Mouse (Mus musculus): Measurements from ENCODE around the gene Pkmyt1. TPM values are rescaled to one million over a fixed set of nuclear protein-coding genes. Genes with fewer than 3 reads are reported as not detected.

Pkmyt1 gene
- polyA plus RNA-seq, 1 experiment, result 46.9 TPM

GRCm38 (mm10) chr17:23742941-23743340, 16.8 kb downstream of the Pkmyt1 start:
- H3K4me1 ChIP-seq (ENCODE audit: control insufficient read depth), result peaks cover 44% of the 10 kb centered on the region
- no peak for TF ChIP-seq TAL1 (IDR thresholded peaks at IDR 0.05; ENCODE audit: low read length)
- no peak for TF ChIP-seq GATA1 (IDR thresholded peaks at IDR 0.05; ENCODE audit: low read length)

GRCm38 (mm10) chr17:23744076-23744475, 17.9 kb downstream of the Pkmyt1 start:
- peaks cover 21% of the 10 kb centered on the region; the same call in 1 of the 2 replicates for H3K9me3 ChIP-seq (ENCODE audit: control insufficient read depth, low read length)
- TF ChIP-seq TAL1 (IDR thresholded peaks at IDR 0.05; ENCODE audit: low read length) (no peak), GATA1 (IDR thresholded peaks at IDR 0.05; ENCODE audit: low read length) (no peak)
- peaks cover 97% of the 10 kb centered on the region for H3K27me3 ChIP-seq (ENCODE audit: control insufficient read depth)
- H3K4me3 ChIP-seq (replicated peaks), result no peak overlapping the region
- peaks cover 38% of the 10 kb centered on the region for H3K4me1 ChIP-seq (ENCODE audit: control insufficient read depth)
- no peaks in the 10 kb centered on the region for H3K36me3 ChIP-seq (ENCODE audit: control insufficient read depth)

More at GRCm38 (mm10) chr17:23742941-23743340, 16.8 kb downstream of the Pkmyt1 start:
- no peak overlapping the region for H3K4me3 ChIP-seq (replicated peaks)
- peaks cover 99% of the 10 kb centered on the region for H3K27me3 ChIP-seq (ENCODE audit: control insufficient read depth)
- H3K9me3 ChIP-seq (ENCODE audit: control insufficient read depth, low read length), result peaks cover 21% of the 10 kb centered on the region; the same call in 1 of the 2 replicates
- peaks cover 2% of the 10 kb centered on the region; the same call in 1 of the 2 replicates for H3K36me3 ChIP-seq (ENCODE audit: control insufficient read depth)

- Histone ChIP-seq H3K4me1 (ENCODE audit: control insufficient read depth) (peaks cover 38% of the 10 kb centered on the region), H3K4me3 (replicated peaks) (no peak overlapping the region), H3K27me3 (ENCODE audit: control insufficient read depth) (peaks cover 91% of the 10 kb centered on the region), H3K36me3 (ENCODE audit: control insufficient read depth) (no peaks in the 10 kb centered on the region), H3K9me3 (ENCODE audit: control insufficient read depth, low read length) (peaks cover 21% of the 10 kb centered on the region; the same call in 1 of the 2 replicates)
- TF ChIP-seq GATA1 (IDR thresholded peaks at IDR 0.05; ENCODE audit: low read length), result no peak
- TF ChIP-seq TAL1 (IDR thresholded peaks at IDR 0.05; ENCODE audit: low read length), result no peak
Observed at GRCm38 (mm10) chr17:23744651-23745050, 18.5 kb downstream of the Pkmyt1 start.

GRCm38 (mm10) chr17:23745301-23746251, 19.4 kb downstream of the Pkmyt1 start, which contains the start of gene Kremen2:
Kremen2 (minus strand) TSS chr17:23745833.
- no peak within 1 kb of the TSS for H3K4me3 ChIP-seq (replicated peaks)
- TF ChIP-seq GATA1 (IDR thresholded peaks at IDR 0.05; ENCODE audit: low read length) (no peak), TAL1 (IDR thresholded peaks at IDR 0.05; ENCODE audit: low read length) (no peak)

GRCm38 (mm10) chr17:23746311-23746710, 20.2 kb downstream of the Pkmyt1 start:
- Histone ChIP-seq H3K36me3 (ENCODE audit: control insufficient read depth) (no peaks in the 10 kb centered on the region), H3K27me3 (ENCODE audit: control insufficient read depth) (peaks cover 74% of the 10 kb centered on the region), H3K4me3 (replicated peaks) (no peak overlapping the region), H3K4me1 (ENCODE audit: control insufficient read depth) (peaks cover 22% of the 10 kb centered on the region), H3K9me3 (ENCODE audit: control insufficient read depth, low read length) (peaks cover 21% of the 10 kb centered on the region; the same call in 1 of the 2 replicates)
- TF ChIP-seq TAL1 (IDR thresholded peaks at IDR 0.05; ENCODE audit: low read length), result no peak
- no peak for TF ChIP-seq GATA1 (IDR thresholded peaks at IDR 0.05; ENCODE audit: low read length)

More at GRCm38 (mm10) chr17:23745301-23746251, 19.4 kb downstream of the Pkmyt1 start, which contains the start of gene Kremen2:
- Histone ChIP-seq H3K36me3 (ENCODE audit: control insufficient read depth) (no peaks in the 10 kb centered on the region), H3K27me3 (ENCODE audit: control insufficient read depth) (peaks cover 82% of the 10 kb centered on the region), H3K9me3 (ENCODE audit: control insufficient read depth, low read length) (peaks cover 21% of the 10 kb centered on the region; the same call in 1 of the 2 replicates), H3K4me1 (ENCODE audit: control insufficient read depth) (peaks cover 29% of the 10 kb centered on the region)

- H3K36me3 ChIP-seq (ENCODE audit: control insufficient read depth), result no peaks in the 10 kb centered on the region
- no peak for TF ChIP-seq TAL1 (IDR thresholded peaks at IDR 0.05; ENCODE audit: low read length)
- no peak for TF ChIP-seq GATA1 (IDR thresholded peaks at IDR 0.05; ENCODE audit: low read length)
- peaks cover 18% of the 10 kb centered on the region; the same call in 1 of the 2 replicates for H3K9me3 ChIP-seq (ENCODE audit: control insufficient read depth, low read length)
- peaks cover 70% of the 10 kb centered on the region for H3K27me3 ChIP-seq (ENCODE audit: control insufficient read depth)
- no peak overlapping the region for H3K4me3 ChIP-seq (replicated peaks)
- peaks cover 18% of the 10 kb centered on the region for H3K4me1 ChIP-seq (ENCODE audit: control insufficient read depth)
Observed at GRCm38 (mm10) chr17:23746767-23747166, 20.6 kb downstream of the Pkmyt1 start.

GRCm38 (mm10) chr17:23747471-23747870, 21.3 kb downstream of the Pkmyt1 start:
- no peak for TF ChIP-seq TAL1 (IDR thresholded peaks at IDR 0.05; ENCODE audit: low read length)
- no peak for TF ChIP-seq GATA1 (IDR thresholded peaks at IDR 0.05; ENCODE audit: low read length)
- Histone ChIP-seq H3K4me3 (replicated peaks) (no peak overlapping the region), H3K36me3 (ENCODE audit: control insufficient read depth) (no peaks in the 10 kb centered on the region), H3K9me3 (ENCODE audit: control insufficient read depth, low read length) (peaks cover 12% of the 10 kb centered on the region; the same call in 1 of the 2 replicates), H3K4me1 (ENCODE audit: control insufficient read depth) (peaks cover 11% of the 10 kb centered on the region), H3K27me3 (ENCODE audit: control insufficient read depth) (peaks cover 63% of the 10 kb centered on the region)

- peaks cover 8% of the 10 kb centered on the region; the same call in 1 of the 2 replicates for H3K9me3 ChIP-seq (ENCODE audit: control insufficient read depth, low read length)
- TF ChIP-seq GATA1 (IDR thresholded peaks at IDR 0.05; ENCODE audit: low read length) (no peak), TAL1 (IDR thresholded peaks at IDR 0.05; ENCODE audit: low read length) (no peak)
- H3K4me3 ChIP-seq (replicated peaks), result no peak overlapping the region
- H3K36me3 ChIP-seq (ENCODE audit: control insufficient read depth), result no peaks in the 10 kb centered on the region
- H3K4me1 ChIP-seq (ENCODE audit: control insufficient read depth), result peaks cover 9% of the 10 kb centered on the region
- peaks cover 57% of the 10 kb centered on the region for H3K27me3 ChIP-seq (ENCODE audit: control insufficient read depth)
Observed at GRCm38 (mm10) chr17:23748026-23748425, 21.9 kb downstream of the Pkmyt1 start.
